Mouse (Mus musculus): Measurements from ENCODE around the gene Rmi2.

- TF ChIP-seq POLR2A (IDR thresholded peaks at IDR 0.05; ENCODE audit: insufficient read depth, low read length), result no peak
- TF ChIP-seq CTCF (IDR thresholded peaks at IDR 0.05; ENCODE audit: low read depth, low read length), result no peak
- TF ChIP-seq EP300 (IDR thresholded peaks at IDR 0.05; ENCODE audit: insufficient read depth, low read depth, low read length), result no peak
Measured at GRCm38 (mm10) chr16:10836388-10836787, 1.5 kb downstream of the Rmi2 start.
